Mouse (Mus musculus) C2C12 (cell line): ENCODE results near the gene Rabgap1l.

Source experiments
- CEBPB ChIP-seq: IDR thresholded peaks from one replicate; pipeline ENCODE4 v1.6.1; 2011; ENCODE audit warnings: low read depth, mild to moderate bottlenecking, control low read depth, moderate library complexity
- CTCF ChIP-seq: IDR thresholded peaks from one replicate; pipeline ENCODE4 v1.5.1; 2011; ENCODE audit not compliant: control insufficient read depth, insufficient read depth, insufficient read length
- FOSL1 ChIP-seq: IDR thresholded peaks from one replicate; pipeline ENCODE4 v1.8.0; 2011; ENCODE audit warnings: mild to moderate bottlenecking, low read length; ENCODE audit not compliant: poor library complexity, insufficient read depth, severe bottlenecking
- MAX ChIP-seq: IDR thresholded peaks from one replicate; pipeline ENCODE4 v1.6.1; 2011; ENCODE audit warnings: mild to moderate bottlenecking, control low read depth
- MYOD1 ChIP-seq: IDR thresholded peaks from one replicate; pipeline ENCODE4 v1.6.1; 2011; ENCODE audit warnings: low read depth; ENCODE audit not compliant: control insufficient read depth, insufficient read length
- MYOG ChIP-seq: IDR thresholded peaks from one replicate; pipeline ENCODE4 v1.6.1; 2011; ENCODE audit not compliant: control insufficient read depth, insufficient read length; ENCODE audit errors: extremely low read depth
- USF1 ChIP-seq: IDR thresholded peaks from one replicate; pipeline ENCODE4 v1.6.1; 2011; ENCODE audit warnings: low read depth, mild to moderate bottlenecking, control low read depth, moderate library complexity

- TF ChIP-seq CTCF (no peak), USF1 (no peak), MAX (no peak), CEBPB (no peak), MYOG (no peak), MYOD1 (no peak), FOSL1 (no peak)
These were observed 521.6 kb downstream of the Rabgap1l start for GRCm38 (mm10) chr1:160271282-160271967.
